Mouse (Mus musculus) embryonic fibroblast, embryonic 13.5 days (primary cell): ENCODE data around the gene Sdk2.

ENCODE experiments used
- CTCF ChIP-seq: IDR thresholded peaks from 2 replicates; pipeline ENCODE4 v1.5.1; 2011; ENCODE audit warnings: mild to moderate bottlenecking, control low read depth, low read length, moderate library complexity, borderline replicate concordance; ENCODE audit not compliant: insufficient read depth
- POLR2A ChIP-seq: IDR thresholded peaks from 2 replicates; pipeline ENCODE4 v1.6.1; 2011; ENCODE audit warnings: low read depth, mild to moderate bottlenecking, control low read depth, low read length, moderate library complexity

DNA sequence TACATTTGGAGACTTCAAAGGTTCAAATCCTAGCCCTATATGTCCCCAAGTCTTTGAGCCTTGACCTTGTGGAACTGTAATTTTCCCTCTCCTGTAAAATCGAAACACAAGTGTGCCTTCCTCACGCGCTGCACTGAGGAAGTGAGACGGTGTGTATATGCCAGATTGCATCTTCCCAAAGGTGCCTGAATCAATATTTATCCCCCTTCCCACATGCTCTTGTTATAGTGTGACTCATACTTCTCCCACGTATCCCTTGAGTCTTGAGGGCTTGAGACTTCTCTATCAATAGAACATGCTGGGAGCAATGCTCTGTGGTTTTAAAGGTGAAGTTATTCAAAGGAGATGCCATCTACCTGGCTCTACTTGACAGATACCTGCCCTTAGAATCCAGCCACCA is 170.8 kb downstream of the Sdk2 start:
- TF ChIP-seq CTCF, result no peak
- no peak for TF ChIP-seq POLR2A
